Mouse (Mus musculus) lung, postnatal 0 days (tissue): ENCODE results near the gene Arl2.

Source experiments
- CTCF ChIP-seq: IDR thresholded peaks from 2 replicates; pipeline ENCODE4 v1.5.1; 2016; ENCODE audit warnings: antibody characterized with exemption, mild to moderate bottlenecking
- EP300 ChIP-seq: IDR thresholded peaks from 2 replicates; pipeline ENCODE4 v1.6.1; 2016; ENCODE audit warnings: antibody characterized with exemption, mild to moderate bottlenecking, control low read depth

- no peak for TF ChIP-seq EP300
- TF ChIP-seq CTCF = peak; percentile 26
Measured at GRCm38 (mm10) chr19:6166750-6167149, 25.4 kb upstream of the Arl2 start.
